9 mouse cellular contexts compared by ENCODE assay signal in the genomic region with DNA sequence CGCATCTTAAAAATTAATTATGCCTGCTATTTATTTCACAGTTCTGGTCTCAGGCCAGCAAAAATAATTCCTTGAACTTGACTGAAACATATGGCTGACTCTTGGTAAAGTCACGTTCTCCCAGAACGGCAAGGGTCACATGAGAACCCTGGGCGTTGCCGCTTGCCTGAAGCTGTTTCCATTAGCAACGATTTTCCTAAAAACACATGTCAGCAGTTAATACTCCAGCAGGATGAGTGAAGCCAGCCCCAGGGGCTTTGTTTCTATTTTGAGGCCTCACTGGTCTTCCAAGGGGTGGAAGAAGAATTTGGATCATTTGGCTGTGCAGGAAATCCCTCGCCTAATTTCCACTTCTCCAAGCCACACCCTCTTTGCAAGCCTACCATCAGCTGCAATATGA.
DNase-seq lines count a peak whose midpoint lies in the region; ATAC-seq and TF ChIP-seq lines count a peak whose summit lies in the region.
"Had no signal": no experiment of that assay in that cellular context is flagged by ENCODE, and none has a peak within 500 bp of the region (broad histone marks: within the 10 kb centered on the region; RNA-seq: fewer than 3 reads in every experiment).

No protein-coding gene starts in this region.

- H3K36me3 ChIP-seq in lung, embryonic 14.5 days (ENCODE audit: insufficient read depth), result no peaks in the 10 kb centered on the region
- H3K36me3 ChIP-seq: forebrain, embryonic 10.5 days had no signal

- no peak overlapping the region for H3K4me2 ChIP-seq in lung, embryonic 14.5 days

- 28% methylated on average over 7 of the region's 7 CpGs for WGBS in lung, embryonic 14.5 days
- WGBS in lung, adult 2 months, result 47% methylated on average over 7 of the region's 7 CpGs

- H3K4me1 ChIP-seq in lung, embryonic 14.5 days (ENCODE audit: insufficient read depth), result peaks cover 4% of the 10 kb centered on the region; the same call in 1 of the 2 replicates
- H3K4me1 ChIP-seq in lung, adult 2 months (ENCODE audit: control insufficient read depth, insufficient read depth, low read length), result no peaks in the 10 kb centered on the region; the same call in 1 of the 2 replicates

- ATAC-seq in lung, embryonic 14.5 days (ENCODE audit: insufficient read depth), result peak; percentile 40; the same call in 1 of the 2 replicates
- no peak for ATAC-seq in megakaryocyte-erythroid progenitor cell, adult 5-6 weeks (replicated peaks; ENCODE audit: low FRiP score, low TSS enrichment, poor library complexity, severe bottlenecking)

- TF ChIP-seq POLR2A in lung, adult 2 months (IDR thresholded peaks at IDR 0.05; ENCODE audit: borderline replicate concordance, extremely low read depth, low read depth, low read length), result no peak

- TF ChIP-seq CTCF in lung, embryonic 14.5 days (IDR thresholded peaks at IDR 0.05; ENCODE audit: low read depth), result no peak
- TF ChIP-seq CTCF in lung, adult 2 months (IDR thresholded peaks at IDR 0.05; ENCODE audit: insufficient read depth, low read length), result no peak

- H3K4me3 ChIP-seq in lung, embryonic 14.5 days (ENCODE audit: low read depth, low read length), result no peak overlapping the region
- no peak overlapping the region for H3K4me3 ChIP-seq in lung, adult 2 months (replicated peaks; ENCODE audit: extremely low read depth, low read depth, low read length)
- H3K4me3 ChIP-seq: forebrain, embryonic 10.5 days had no signal

- intact Hi-C loops in heart, postnatal 14 days (cut with DNase I), result no loop called here

- no peak overlapping the region for H3K9ac ChIP-seq in lung, embryonic 14.5 days

- no peak overlapping the region for H3K27ac ChIP-seq in lung, embryonic 14.5 days (ENCODE audit: low read depth)

- H3K27me3 ChIP-seq in lung, embryonic 14.5 days (ENCODE audit: insufficient read depth, low read length), result no peaks in the 10 kb centered on the region

- peak; percentile 75 for DNase-seq in lung, embryonic 14.5 days
- DNase-seq in lung, adult 2 months, result no peak
- peak; percentile 83 for DNase-seq in forelimb bud, embryonic 11.5 days (ENCODE audit: low read depth, low spot score)
- DNase-seq in heart, postnatal 14 days, result peak; percentile 34 to 53
- peak; percentile 84 for DNase-seq in skeletal muscle tissue, adult 2 months (ENCODE audit: low read depth, low spot score)
- DNase-seq in right cerebral cortex, postnatal 36 days (ENCODE audit: low spot score in 2 of 2), result no peak
- DNase-seq in adrenal gland, adult (ENCODE audit: inconsistent age in 2 of 2, low spot score in 1 of 2), result no peak

- no peaks in the 10 kb centered on the region for H3K9me3 ChIP-seq in lung, embryonic 14.5 days (ENCODE audit: low read depth, low read length)
- H3K9me3 ChIP-seq: forebrain, embryonic 10.5 days had no signal

Comparison
In these comparisons a context has a peak if more than half of its experiments do, and no peak if none do; other contexts are left out.
1. DNase-seq: peak in lung, embryonic 14.5 days (single experiment), forelimb bud, embryonic 11.5 days (single experiment), heart, postnatal 14 days (2 of 2) and skeletal muscle tissue, adult 2 months (single experiment); none in lung, adult 2 months (single experiment), right cerebral cortex, postnatal 36 days (0 of 2) and adrenal gland, adult (0 of 2).